Mouse (Mus musculus): Measurements from ENCODE around the gene Trpc2.
"Not testable (repeated sequence)": the region's sequence is repeated elsewhere in the genome, so short reads cannot be mapped to it uniquely, and the experiment has no call there.

Trpc2 gene

DNA sequence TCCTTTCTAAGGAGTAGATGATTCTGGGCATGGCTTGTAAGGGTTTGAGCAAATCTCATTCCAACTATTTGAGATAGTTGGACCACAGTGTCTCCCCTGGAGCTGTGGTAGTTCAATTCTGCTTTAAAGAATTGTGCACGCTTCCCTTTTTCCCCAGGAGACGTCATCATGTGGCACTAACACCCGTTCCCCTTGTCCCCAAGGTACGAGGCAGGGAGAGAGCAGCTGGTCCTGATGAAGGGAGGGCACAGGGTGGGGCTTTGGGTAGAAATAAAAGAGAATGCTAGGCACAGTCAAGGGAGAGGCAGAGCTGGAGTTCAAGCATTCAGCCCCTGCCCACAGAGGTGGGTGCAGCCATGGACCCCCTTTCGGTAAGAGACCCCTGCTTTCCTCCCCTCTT lies at the start of gene Trpc2:
TSS of gene Trpc2 (plus strand) at position 301 of the 400 bp plus-strand sequence.
- no peak for DNase-seq

DNA sequence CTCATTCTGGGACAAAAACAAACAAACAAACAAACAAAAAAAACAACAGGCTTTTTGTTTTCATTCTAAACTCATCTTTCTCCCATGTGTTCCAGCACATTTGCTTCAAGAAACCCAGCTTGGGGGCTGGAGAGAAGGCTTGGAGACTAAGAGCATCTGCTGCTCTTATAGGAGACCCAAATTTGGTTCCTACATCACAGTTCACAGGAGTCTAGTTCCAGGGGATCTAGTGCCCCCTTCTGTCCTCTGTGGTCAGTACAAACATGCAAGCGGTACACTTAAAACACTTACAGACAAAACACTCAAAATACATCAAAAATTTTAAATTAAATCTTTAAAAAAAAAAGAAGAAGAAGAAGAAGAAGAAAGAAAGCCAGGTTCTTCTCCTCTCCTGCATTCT lies 48.0 kb upstream of the Trpc2 start:
- DNase-seq = no peak

DNA sequence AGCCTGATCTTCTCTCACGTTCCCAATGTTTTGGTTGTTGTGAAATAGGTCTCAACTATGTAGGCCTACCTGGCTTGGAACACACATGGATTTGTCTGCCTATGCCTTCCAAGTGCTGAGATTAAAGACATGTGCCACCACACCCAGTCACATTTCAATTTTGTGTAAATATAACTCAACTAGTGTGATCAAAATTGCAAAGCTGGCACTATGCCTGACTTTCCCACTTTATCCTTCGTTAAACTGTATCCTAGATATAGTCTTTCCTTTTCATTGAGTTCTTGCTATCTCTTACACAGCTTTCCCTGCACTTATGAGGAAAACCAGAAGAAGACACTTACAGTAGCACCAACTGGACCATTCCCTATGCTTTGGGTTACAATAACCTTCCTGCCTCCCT lies 47.4 kb upstream of the Trpc2 start:
- DNase-seq = no peak

DNA sequence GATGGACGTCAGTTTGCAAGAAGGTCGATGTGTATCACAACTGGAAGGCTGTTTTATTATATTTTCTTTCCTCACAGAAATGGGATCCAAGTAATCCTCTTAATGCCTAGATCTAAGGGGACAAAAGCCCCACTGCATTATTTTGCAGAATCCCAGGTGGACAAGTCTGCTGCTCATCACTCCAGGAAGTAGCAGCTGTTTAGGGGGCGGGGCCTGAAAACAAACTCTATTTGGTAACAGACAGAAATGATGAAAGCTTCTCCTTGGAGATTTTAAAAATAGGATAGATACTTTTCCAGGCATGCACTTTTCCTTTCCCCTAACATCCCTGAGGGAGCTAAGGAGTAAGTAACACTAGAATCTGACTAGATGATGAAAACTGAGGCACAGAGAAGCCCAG lies 45.6 kb upstream of the Trpc2 start:
- no peak for DNase-seq

DNA sequence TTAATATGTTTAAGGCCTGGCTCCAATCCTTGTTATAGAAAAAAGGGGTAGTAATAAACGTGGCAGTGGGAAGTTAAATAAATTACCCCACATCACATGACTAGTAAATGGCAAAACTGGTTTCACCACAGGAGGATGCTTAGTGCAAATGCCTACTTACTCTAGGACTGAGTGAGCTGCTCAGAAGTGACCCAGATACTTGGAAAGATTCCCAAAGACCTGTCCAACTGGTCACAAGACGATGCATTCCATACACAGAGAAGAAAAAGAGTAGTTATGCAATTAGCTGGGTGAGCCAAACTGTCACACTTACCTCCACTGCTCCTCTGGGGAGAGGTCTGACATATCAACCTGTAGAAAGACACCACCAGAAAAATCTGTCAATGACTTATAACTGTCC lies 40.6 kb upstream of the Trpc2 start:
- DNase-seq = no peak

DNA sequence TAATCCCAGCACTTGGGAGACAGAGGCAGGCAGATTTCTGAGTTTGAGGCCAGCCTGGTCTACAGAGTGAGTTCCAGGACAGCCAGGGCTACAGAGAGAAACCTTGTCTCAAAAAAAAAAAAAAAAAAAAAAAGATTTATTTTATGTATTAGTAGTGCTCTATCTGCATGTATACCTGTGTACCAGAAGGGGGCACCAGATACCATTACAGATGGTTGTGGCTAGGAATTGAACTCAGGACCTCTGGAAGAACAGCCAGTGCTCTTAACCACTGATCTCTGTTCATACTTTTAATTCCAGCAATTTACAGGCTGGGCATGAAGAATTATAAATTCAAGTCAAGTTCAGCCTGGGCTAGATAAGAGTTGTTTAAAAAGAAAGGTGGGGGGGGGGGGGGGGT lies 34.4 kb upstream of the Trpc2 start:
- DNase-seq = not testable (repeated sequence)

DNA sequence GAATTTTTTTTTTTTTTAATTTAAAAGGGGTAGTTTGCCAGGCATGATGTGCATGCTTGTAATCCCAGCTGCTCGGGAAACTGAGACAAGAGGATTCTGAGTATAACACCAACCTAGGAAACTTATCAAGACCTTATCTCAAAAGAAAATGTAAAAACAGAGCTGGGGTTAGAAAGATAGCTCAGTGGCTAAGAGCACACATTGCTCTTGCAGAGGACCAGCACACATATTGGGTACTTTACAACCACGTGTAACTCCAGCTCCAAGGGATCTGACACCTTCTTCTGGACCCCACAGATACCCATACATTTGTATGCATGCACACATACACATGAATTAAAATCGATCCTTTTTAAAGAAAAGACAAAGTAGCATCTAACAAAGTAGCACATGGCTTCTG lies 21.6 kb upstream of the Trpc2 start:
- DNase-seq = no peak

DNA sequence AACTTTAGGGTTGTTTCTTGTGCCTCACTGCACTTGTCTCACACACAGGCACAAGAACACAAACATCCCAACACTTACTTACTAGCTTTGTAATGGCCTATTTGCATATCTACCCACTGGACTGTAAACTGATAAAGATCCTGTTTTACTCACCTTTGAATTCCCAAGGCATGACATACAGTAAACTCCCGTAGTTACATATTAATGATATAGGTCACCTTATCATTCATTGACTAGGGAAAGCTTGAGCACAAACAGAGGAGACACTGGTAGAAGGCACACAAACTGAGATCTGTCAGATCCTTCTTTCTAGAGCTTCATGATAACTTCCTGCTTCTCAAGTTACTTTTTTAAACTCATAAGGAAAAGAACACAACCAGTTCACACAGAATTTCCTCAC lies 20.7 kb upstream of the Trpc2 start:
- no peak for DNase-seq

DNA sequence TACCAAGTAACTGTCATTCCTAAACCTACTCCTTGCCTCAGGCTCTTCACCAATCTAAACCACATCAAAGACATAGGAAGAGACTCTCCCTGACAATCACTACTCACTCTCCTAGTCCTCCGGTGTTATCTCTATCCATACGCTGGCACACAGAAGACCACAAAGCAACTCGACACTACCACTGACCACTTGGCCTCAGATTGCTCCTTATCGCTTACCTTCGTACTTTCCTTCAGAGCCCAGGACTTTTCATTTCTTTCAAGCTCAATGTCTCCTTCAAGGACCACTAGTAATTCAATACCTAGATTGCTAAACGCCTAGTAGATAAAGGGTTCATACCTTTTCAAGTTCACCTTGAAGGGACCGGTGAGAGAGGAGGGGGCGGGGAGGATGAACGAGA lies 19.0 kb upstream of the Trpc2 start:
- DNase-seq = no peak

DNA sequence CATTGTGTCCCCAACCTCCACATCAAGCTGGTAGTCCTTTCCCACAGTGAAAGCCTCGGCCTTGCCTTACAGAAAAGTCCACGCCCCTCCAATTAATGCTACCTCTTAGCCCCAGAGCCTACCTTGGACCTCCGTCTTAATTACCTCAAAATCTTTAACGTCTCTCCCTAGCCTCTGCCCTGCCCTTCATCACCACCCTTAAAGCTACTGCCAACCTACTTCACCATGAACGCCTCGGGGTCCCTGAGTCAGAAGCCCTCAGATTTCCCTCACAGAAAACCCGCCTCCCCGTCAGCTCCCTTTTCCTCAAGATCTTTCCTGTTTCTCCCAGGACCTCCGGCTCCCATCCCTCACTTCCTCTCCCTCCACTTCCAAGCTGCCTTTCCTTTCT lies 18.3 kb upstream of the Trpc2 start:
- no peak for DNase-seq

DNA sequence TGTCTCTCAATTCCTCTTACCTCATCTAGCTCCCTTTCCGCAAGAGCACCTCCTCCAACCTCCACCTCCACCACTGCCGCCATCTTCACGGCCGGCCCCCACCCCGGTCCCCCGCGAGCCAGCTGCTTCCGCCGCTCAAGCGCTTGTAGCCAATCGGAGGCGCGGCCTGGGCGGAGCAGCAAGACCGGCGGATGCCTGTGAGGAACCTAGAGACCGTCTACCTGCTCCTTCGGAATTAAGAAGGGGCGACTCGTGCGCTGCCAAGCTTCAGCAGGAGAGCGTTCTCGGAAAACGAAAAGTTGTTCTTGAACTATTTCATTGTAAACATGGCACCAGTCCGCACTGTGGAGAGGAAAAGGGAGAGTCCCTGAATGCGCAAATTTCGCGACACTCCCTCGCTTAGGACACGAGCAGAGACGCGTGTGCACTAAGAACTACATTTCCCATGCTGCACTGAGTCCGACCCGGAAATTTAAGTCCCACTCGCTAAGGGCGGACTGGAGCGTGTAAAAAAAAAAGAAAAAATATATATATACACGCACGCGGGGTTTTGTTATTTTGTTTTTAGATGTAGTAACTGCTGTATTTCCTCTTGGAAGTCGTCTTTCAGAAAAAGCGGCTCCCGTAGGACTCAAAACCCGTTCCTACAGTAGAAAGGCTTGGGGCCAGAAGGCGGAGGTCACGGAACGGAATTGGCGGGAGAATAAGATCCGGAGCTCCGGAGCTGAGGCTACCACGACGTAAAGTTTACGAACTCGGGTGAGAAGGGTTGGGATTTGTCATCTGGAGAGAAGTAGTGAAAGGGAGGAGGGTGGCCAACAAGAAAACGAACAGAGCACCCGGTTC lies 17.6 kb upstream of the Trpc2 start, which contains the start of the genes Rnf121, Xndc1 and Xntrpc:
TSS of gene Rnf121 (minus strand) at position 424 of the 846 bp plus-strand sequence.
TSS of gene Xndc1 (plus strand) at position 466 of the 846 bp plus-strand sequence.
TSS of gene Xntrpc (plus strand) at position 668 of the 846 bp plus-strand sequence.
- peak; percentile 92 to 96 for DNase-seq

DNA sequence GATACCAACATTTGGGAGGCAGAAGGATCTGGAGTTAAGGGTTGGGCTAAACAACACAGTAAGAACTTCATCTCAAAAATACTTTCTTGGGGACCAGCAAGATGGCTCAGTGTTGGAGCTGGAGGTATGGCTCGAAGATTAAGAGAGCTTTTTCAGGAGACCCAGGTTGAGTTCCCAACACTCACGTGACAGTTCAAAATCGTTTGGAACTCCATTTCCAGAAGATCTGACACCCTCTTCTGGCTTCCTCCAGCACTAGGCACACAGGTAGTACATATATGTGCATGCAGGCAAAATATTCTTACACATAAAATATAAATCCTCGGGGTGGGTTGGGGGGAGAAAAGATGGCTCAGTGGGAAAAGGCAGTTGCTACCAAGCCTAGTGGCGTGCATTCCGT lies 16.6 kb upstream of the Trpc2 start:
- no peak for DNase-seq

DNA sequence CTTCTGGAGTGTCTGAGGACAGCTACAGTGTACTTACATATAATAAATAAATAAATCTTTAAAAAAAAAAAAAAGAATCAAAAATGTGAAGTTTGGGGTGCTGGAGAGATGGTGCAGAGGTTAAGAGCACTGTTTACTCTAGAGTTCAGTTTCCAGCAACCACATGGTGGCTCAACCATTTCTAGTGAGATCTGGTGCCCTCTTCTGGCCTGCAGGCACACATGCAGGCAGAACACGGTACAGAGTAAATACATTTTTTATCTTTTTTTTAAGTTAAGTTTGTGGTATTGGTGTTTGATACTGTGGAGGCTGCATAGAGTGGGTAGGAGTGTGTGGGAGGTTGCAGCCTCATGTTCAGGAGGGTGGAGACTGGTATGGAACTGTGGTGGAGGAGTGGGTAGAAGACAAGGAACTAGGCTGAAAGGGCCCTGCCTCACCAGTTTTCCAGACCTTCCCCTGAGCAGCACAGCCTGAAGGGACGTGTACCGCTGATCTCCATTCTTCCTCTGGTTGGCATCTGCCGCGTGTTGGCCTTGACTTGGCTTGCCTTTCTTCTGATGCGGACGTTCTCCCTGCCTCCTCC lies 6.1 kb upstream of the Trpc2 start:
- peak; percentile 29 to 37 for DNase-seq

DNA sequence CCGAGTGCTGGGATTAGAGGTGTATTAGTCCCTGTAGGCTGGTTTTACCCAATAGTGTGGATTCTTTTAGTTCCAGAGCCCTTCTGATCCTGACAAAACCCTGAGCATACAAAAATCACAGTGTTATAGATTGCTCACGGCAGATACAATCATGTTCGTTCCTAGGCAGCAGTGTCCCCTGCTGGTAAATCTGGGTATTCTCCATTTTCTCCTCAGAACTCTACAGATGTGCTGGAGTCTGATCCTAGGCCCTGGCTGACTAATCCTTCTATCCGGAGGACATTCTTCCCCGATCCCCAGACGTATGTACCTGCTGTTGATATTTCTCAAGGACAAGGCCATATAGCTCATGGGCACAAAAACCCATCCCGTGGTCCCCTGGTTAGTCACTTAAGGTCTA lies 4.4 kb upstream of the Trpc2 start:
- DNase-seq = peak; percentile 41 to 46

DNA sequence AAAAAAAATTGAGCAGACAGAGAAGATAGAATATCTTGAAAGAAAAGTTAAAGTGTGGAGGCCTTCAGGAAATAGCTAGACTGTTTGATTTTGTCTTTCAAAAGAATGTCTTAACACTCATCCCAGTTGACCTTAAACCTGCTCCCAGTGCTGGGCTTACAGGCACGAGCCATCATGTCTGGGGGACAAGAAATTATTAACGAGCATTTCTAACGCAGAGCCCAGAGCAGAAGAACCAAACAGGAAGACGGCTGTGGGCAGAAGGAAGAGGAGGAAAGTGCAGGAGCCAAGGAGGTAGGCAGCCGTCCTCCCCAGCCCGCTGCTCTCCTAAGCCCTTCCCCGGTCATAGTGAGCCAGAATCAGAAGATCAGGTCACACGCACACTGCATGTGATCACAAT lies 2.6 kb upstream of the Trpc2 start:
- no peak for DNase-seq

DNA sequence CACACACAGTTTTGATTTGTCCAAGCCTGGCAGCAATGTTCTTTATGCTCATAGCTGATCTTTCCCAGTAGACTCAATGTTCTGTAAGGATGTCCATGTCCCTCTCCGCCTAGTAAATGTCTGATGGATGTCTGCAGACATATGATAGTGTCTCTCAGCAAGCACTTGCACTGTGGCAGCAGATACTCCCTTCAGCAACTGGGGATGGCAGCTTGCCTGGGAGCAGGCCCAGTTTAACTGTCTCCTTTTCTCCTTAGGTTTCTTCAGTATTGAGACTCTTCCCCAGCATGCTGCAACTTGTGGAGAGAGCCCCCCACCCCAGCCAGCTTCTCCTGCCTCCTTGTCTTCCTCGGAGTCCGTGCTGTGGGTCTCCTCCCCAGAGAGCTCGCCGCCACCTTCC lies 1.1 kb upstream of the Trpc2 start:
- no peak for DNase-seq

DNA sequence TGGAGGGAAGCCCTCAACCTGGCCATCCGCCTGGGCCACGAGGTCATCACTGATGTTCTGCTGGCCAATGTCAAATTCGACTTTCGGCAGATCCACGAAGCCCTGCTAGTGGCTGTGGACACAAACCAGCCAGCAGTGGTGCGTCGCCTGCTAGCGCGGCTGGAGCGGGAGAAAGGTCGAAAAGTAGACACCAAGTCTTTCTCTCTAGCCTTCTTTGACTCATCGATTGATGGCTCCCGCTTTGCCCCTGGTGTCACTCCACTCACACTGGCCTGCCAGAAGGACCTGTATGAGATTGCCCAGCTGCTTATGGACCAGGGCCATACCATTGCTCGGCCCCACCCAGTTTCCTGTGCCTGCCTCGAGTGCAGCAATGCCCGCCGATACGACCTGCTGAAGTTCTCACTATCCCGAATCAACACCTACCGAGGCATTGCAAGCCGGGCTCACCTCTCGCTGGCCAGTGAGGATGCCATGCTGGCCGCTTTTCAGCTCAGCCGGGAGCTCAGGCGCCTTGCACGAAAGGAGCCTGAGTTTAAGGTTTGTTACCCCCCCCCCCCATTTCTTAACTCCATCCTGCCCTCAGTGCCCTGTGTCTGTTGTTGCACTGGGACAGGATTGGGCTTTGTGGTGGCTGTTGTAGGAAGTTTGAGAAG lies 1.3 kb downstream of the Trpc2 start:
- DNase-seq = no peak

DNA sequence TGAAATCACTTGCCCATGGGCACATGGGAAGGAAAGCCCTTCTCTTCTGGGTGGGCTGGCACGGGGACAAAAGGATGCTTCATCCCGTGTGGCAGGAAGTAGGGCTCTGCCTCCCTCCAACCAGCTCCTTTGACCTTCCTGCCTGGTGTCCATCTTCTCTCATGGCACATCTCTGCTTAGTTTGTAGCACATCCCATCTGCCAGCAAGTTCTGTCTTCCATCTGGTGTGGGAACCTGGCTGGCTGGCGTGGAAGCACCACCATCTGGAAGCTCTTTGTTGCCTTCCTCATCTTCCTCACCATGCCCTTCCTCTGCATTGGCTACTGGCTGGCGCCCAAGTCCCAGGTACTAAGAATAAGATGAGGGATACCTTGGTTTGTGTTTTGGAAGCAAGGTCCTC lies 4.4 kb downstream of the Trpc2 start:
- no peak for DNase-seq

DNA sequence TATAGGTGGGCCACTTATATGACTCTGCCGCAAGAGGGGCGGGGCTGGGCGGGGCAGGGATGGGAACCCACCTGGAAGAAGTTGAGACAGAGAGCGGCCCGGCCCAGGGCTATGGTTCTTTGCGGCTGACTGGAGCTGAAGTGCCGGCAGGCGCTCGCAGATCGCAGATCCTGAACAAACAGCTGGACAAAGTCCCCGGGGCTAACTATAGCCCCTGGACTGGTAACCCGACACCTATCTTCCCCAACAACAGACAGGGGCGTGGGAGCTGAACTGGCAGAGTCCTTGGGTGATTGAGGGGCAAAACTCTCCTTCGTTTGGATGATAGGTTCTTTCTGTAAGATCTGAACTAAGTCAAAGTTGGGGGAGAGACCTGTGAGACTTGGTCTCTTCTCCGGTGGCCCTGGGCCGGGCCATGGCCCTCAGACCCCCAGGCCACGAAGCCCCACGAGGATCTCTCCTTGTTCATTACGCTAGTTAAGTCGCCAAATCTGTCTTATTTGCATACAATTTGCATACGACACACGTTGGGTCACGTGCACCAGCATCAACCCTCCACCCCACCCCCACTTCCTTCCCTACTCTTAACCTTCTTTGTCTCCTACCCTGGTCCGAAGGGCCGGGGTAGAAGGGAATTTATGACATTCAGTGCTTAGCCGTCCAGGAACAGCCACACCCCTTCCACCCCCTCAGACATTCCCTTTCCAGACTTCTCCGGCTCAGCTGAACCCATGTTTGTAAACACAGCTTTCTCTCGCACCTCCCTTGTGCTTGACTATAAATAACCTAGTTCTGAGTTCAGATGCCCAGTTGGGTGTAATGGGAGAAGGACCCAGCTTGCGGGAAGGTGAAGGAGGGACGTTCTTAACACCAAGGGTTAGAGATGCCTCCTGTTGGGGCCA lies 17.1 kb downstream of the Trpc2 start:
- DNase-seq = peak; percentile 54 to 74

DNA sequence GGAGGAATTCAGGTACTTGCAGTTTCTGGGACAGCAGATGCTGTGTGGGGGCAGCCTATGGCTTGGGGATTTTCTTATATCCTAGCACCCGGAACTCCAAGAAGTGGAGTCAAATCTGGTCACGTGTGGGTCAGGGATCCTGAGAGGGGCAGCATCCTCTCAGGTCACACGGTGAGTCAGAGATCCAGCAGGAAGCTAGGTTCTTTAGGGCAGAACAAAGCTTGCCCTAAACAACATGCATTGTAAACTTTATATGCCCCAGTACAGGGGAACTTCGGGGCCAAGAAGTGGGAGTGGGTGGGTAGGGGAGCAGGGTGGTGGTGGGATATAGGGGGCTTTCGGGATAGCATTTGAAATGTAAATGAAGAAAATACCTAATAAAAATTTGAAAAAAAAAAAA lies 18.0 kb downstream of the Trpc2 start:
- DNase-seq = no peak

DNA sequence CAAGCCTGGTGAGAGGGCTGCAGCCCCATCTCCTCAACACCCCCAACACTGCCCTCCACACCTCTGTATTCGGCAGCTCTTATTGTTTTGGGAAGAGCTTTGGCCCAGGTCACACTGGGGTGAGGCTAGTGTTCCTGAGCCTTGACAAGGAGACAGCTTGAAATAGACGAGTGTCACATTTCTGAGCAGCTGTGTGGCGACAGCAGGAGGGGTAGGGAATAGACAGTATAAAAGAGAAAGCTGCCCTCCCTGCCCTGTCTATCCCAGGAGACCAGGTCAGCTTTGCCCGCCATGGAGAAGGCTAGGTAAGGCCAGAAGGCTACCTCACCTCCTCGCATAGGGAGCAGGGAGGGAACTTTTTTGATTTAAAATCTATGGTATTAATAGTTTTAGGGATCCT lies 18.6 kb downstream of the Trpc2 start, which contains the start of gene Art1:
TSS of gene Art1 (plus strand) at position 257 of the 400 bp plus-strand sequence.
- no peak for DNase-seq

DNA sequence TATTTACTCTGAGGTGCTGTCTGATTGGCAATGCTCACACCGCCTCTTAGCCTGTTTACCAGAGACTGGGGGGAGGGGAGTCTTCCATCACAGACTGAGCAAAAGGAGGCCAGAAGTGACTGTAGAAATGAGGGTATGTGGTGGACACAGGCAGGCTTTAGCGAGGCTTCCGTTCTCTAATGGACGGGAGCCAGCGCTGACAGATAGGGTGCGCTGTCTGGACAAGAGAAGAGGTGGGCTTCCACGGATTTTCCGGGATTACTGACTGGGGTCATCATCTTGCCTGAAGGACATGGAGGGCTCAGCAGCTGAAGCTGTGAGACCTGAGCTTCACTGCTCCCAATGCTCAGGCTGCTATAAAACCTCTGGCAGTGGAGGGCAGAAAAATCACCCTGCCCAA lies 19.3 kb downstream of the Trpc2 start:
- DNase-seq = no peak

DNA sequence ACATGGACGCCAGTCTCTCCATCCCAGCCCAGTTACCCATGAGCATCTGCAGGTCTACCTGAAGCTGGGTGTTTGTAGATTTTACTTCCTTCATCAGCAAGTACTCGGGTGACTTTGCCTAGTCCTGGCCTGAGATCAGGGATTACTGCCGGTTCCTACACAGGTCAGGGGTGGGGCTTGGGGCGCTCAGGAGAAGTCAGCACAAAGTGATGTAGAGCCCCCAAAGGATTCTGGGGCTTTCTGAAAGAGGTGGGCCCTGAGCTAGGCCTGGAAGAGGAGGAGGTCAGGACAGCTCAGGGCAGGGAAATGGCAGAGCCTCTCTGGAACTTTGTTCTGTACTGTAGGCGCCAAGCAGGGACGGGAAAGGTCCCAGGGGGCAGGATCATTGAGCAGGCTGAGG lies 19.8 kb downstream of the Trpc2 start:
- peak in 1 of 2 experiments; percentile 32 for DNase-seq

Data from kidney, postnatal 4 days (tissue).